Mouse (Mus musculus) testis, adult 2 months (tissue): ENCODE results near the gene Amotl1.

Source experiments
- CTCF ChIP-seq: fragments of 200-500 bp; IDR thresholded peaks from 2 replicates; pipeline ENCODE4 v1.5.1; 2012; ENCODE audit warnings: low read depth, mild to moderate bottlenecking, inconsistent platforms, low read length, moderate library complexity; ENCODE audit not compliant: control insufficient read depth, insufficient read depth, insufficient replicate concordance
- POLR2A ChIP-seq: fragments of 200-500 bp; IDR thresholded peaks from 2 replicates; pipeline ENCODE4 v1.6.1; 2012; ENCODE audit warnings: low read depth, mild to moderate bottlenecking, inconsistent platforms, low read length, moderate library complexity; ENCODE audit not compliant: control insufficient read depth

- TF ChIP-seq POLR2A (no peak), CTCF (no peak)
Observed at GRCm38 (mm10) chr9:14634155-14634554, 10.7 kb downstream of the Amotl1 start.
